Mouse (Mus musculus): ENCODE results near the gene Cacna2d1. TPM values are rescaled to one million over a fixed set of nuclear protein-coding genes. Genes with fewer than 3 reads are reported as not detected.

The Cacna2d1 gene
- polyA plus RNA-seq, 1 experiment, result 25.7 TPM

GRCm38 (mm10) chr5:16317680-16318242 is 383.3 kb downstream of the Cacna2d1 start:
- H3K4me1 ChIP-seq (ENCODE audit: control insufficient read depth, insufficient read depth, low read length), result no peaks in the 10 kb centered on the region
- 87% methylated on average over 4 of the region's 4 CpGs for WGBS
- H3K4me3 ChIP-seq (replicated peaks; ENCODE audit: insufficient read depth, low read depth, low read length), result no peak overlapping the region
- H3K27me3 ChIP-seq (ENCODE audit: control insufficient read depth, insufficient read depth, low read length), result no peaks in the 10 kb centered on the region
- TF ChIP-seq CTCF (IDR thresholded peaks at IDR 0.05; ENCODE audit: borderline replicate concordance, insufficient read depth, low read depth, low read length) (no peak), POLR2A (IDR thresholded peaks at IDR 0.05; ENCODE audit: borderline replicate concordance, insufficient read depth, low read length) (no peak)
- no peak for DNase-seq
- H3K27ac ChIP-seq (ENCODE audit: insufficient read depth, low read length), result no peak overlapping the region

DNA sequence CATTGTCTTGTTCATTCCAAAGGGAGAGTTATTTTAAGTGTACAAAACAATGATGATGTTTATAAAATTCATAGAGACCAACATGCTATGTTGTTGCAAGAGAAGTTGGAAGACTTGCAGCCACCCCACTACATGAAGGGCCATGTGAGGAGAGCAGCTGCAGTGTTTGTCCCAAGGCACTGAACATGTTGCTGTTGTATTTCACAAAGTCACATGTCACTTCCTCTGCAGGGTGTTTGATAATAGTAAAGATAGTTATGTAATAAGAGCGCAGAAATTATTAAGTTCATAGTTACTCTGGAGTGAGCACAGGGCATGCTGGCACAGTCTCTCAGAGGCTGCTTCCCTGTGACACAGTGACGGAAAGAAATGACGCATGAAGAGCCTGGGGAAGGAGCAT is 392.1 kb downstream of the Cacna2d1 start:
- TF ChIP-seq CTCF (IDR thresholded peaks at IDR 0.05; ENCODE audit: borderline replicate concordance, insufficient read depth, low read depth, low read length) (no peak), POLR2A (IDR thresholded peaks at IDR 0.05; ENCODE audit: borderline replicate concordance, insufficient read depth, low read length) (no peak)
- no peak overlapping the region for H3K4me3 ChIP-seq (replicated peaks; ENCODE audit: insufficient read depth, low read depth, low read length)
- no peaks in the 10 kb centered on the region for H3K27me3 ChIP-seq (ENCODE audit: control insufficient read depth, insufficient read depth, low read length)
- 88% methylated on average over 3 of the region's 3 CpGs for WGBS
- no peak for DNase-seq
- no peak overlapping the region for H3K27ac ChIP-seq (ENCODE audit: insufficient read depth, low read length)
- H3K4me1 ChIP-seq (ENCODE audit: control insufficient read depth, insufficient read depth, low read length), result peaks cover 3% of the 10 kb centered on the region; the same call in 1 of the 2 replicates

GRCm38 (mm10) chr5:16345393-16345792 is 410.9 kb downstream of the Cacna2d1 start:
- TF ChIP-seq POLR2A (IDR thresholded peaks at IDR 0.05; ENCODE audit: borderline replicate concordance, insufficient read depth, low read length) (no peak), CTCF (IDR thresholded peaks at IDR 0.05; ENCODE audit: borderline replicate concordance, insufficient read depth, low read depth, low read length) (no peak)
- Histone ChIP-seq H3K4me1 (ENCODE audit: control insufficient read depth, insufficient read depth, low read length) (no peaks in the 10 kb centered on the region), H3K27me3 (ENCODE audit: control insufficient read depth, insufficient read depth, low read length) (no peaks in the 10 kb centered on the region), H3K27ac (ENCODE audit: insufficient read depth, low read length) (no peak overlapping the region), H3K4me3 (replicated peaks; ENCODE audit: insufficient read depth, low read depth, low read length) (no peak overlapping the region)
- no peak for DNase-seq

- TF ChIP-seq POLR2A (IDR thresholded peaks at IDR 0.05; ENCODE audit: borderline replicate concordance, insufficient read depth, low read length) (no peak), CTCF (IDR thresholded peaks at IDR 0.05; ENCODE audit: borderline replicate concordance, insufficient read depth, low read depth, low read length) (no peak)
- Histone ChIP-seq H3K4me3 (replicated peaks; ENCODE audit: insufficient read depth, low read depth, low read length) (no peak overlapping the region), H3K27me3 (ENCODE audit: control insufficient read depth, insufficient read depth, low read length) (no peaks in the 10 kb centered on the region), H3K27ac (ENCODE audit: insufficient read depth, low read length) (no peak overlapping the region), H3K4me1 (ENCODE audit: control insufficient read depth, insufficient read depth, low read length) (no peaks in the 10 kb centered on the region)
- DNase-seq, result no peak
- 82% methylated on average over 3 of the region's 3 CpGs for WGBS
Observed at GRCm38 (mm10) chr5:16355816-16356215, 421.3 kb downstream of the Cacna2d1 start.

DNA sequence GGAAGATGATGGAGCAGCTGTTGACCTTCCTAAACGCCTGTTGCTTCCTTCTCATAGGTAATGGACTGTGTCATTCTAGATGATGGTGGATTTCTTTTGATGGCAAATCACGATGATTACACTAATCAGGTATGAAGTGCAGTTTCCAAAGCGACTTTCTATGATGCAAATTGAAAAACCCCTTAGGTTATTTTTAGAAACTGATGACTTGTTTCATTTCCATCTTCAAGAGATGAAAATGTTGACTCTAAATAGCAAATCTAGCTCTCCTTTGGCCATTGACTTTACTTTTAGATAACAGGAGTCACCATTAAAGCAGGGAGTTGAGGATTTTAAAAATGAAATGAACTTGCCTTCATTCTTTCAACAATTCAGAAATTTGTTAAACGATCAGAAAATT is 423.2 kb downstream of the Cacna2d1 start:
- Histone ChIP-seq H3K27ac (ENCODE audit: insufficient read depth, low read length) (no peak overlapping the region), H3K4me3 (replicated peaks; ENCODE audit: insufficient read depth, low read depth, low read length) (no peak overlapping the region), H3K27me3 (ENCODE audit: control insufficient read depth, insufficient read depth, low read length) (no peaks in the 10 kb centered on the region), H3K4me1 (ENCODE audit: control insufficient read depth, insufficient read depth, low read length) (no peaks in the 10 kb centered on the region)
- no peak for TF ChIP-seq CTCF (IDR thresholded peaks at IDR 0.05; ENCODE audit: borderline replicate concordance, insufficient read depth, low read depth, low read length)
- TF ChIP-seq POLR2A (IDR thresholded peaks at IDR 0.05; ENCODE audit: borderline replicate concordance, insufficient read depth, low read length), result no peak
- no peak for DNase-seq
- WGBS, result 83% methylated on average over 4 of the region's 4 CpGs

- no peak for TF ChIP-seq CTCF (IDR thresholded peaks at IDR 0.05; ENCODE audit: borderline replicate concordance, insufficient read depth, low read depth, low read length)
- no peak for TF ChIP-seq POLR2A (IDR thresholded peaks at IDR 0.05; ENCODE audit: borderline replicate concordance, insufficient read depth, low read length)
- no peaks in the 10 kb centered on the region for H3K4me1 ChIP-seq (ENCODE audit: control insufficient read depth, insufficient read depth, low read length)
- DNase-seq, result no peak
- H3K27ac ChIP-seq (ENCODE audit: insufficient read depth, low read length), result no peak overlapping the region
- no peak overlapping the region for H3K4me3 ChIP-seq (replicated peaks; ENCODE audit: insufficient read depth, low read depth, low read length)
- WGBS, result 81% methylated on average over 2 of the region's 2 CpGs
- no peaks in the 10 kb centered on the region for H3K27me3 ChIP-seq (ENCODE audit: control insufficient read depth, insufficient read depth, low read length)
Observed at GRCm38 (mm10) chr5:16362076-16362475, 427.6 kb downstream of the Cacna2d1 start.

DNA sequence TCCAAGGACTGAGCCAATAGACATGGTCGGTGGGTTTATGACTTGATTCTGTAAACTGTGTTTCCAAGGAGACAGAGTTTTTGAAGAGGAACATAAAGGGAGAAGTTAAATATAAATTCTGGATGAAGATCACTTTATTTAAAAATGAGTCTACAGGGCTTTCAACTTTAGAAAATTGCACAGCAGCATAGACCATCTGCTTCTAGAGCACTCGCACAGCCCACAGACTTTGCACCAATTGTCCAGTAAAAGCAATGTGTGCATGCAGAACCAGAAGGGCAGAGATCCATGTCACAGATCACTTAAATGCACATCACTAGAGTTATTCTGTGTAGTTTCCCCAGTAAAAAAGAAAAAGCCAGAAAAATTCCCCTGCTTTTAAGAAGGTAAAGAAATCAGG is 428.7 kb downstream of the Cacna2d1 start:
- H3K27me3 ChIP-seq (ENCODE audit: control insufficient read depth, insufficient read depth, low read length), result no peaks in the 10 kb centered on the region
- no peaks in the 10 kb centered on the region for H3K4me1 ChIP-seq (ENCODE audit: control insufficient read depth, insufficient read depth, low read length)
- no peak overlapping the region for H3K4me3 ChIP-seq (replicated peaks; ENCODE audit: insufficient read depth, low read depth, low read length)
- WGBS, result 82% methylated on average over 2 of the region's 2 CpGs
- DNase-seq, result no peak
- no peak for TF ChIP-seq POLR2A (IDR thresholded peaks at IDR 0.05; ENCODE audit: borderline replicate concordance, insufficient read depth, low read length)
- TF ChIP-seq CTCF (IDR thresholded peaks at IDR 0.05; ENCODE audit: borderline replicate concordance, insufficient read depth, low read depth, low read length), result no peak
- H3K27ac ChIP-seq (ENCODE audit: insufficient read depth, low read length), result no peak overlapping the region

DNA sequence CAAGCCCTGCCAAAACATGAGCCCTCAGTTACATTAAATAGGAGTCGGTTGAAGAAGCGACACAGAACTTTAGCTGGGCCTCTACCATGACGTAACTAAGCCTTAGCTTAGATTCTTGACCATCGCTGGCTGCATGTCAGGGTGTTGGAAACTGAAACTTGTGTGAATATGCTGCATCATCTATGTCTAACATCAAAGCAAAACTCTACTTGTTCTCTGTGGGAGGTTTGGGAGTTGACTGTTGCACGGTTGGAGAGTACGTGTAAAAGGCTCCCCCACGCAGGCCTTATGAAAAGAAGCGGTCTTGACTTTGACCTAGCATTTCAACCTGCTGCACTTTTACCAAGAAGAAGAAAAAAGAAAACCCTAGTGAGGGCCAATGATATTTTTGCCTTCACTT is 436.2 kb downstream of the Cacna2d1 start:
- Histone ChIP-seq H3K27ac (ENCODE audit: insufficient read depth, low read length) (no peak overlapping the region), H3K27me3 (ENCODE audit: control insufficient read depth, insufficient read depth, low read length) (no peaks in the 10 kb centered on the region), H3K4me3 (replicated peaks; ENCODE audit: insufficient read depth, low read depth, low read length) (no peak overlapping the region), H3K4me1 (ENCODE audit: control insufficient read depth, insufficient read depth, low read length) (no peaks in the 10 kb centered on the region)
- 64% methylated on average over 8 of the region's 8 CpGs for WGBS
- no peak for TF ChIP-seq CTCF (IDR thresholded peaks at IDR 0.05; ENCODE audit: borderline replicate concordance, insufficient read depth, low read depth, low read length)
- TF ChIP-seq POLR2A (IDR thresholded peaks at IDR 0.05; ENCODE audit: borderline replicate concordance, insufficient read depth, low read length), result no peak
- no peak for DNase-seq
